Mouse (Mus musculus) cerebellum, adult 2 months (tissue): ENCODE data around the gene Bach1. TPM values are rescaled to one million over a fixed set of nuclear protein-coding genes. Genes with fewer than 3 reads are reported as not detected.
A peak's percentile ranks its signal among the peaks of the same experiment; 100 is the strongest.

ENCODE experiments used
- DNase-seq, 2 experiments: peaks; one replicate each; pipeline ENCODE4 v3.0.0; 2021
- H3K27ac ChIP-seq: fragments of 200-500 bp; 2 replicates; pipeline ENCODE4 v1.5.1; 2012; ENCODE audit warnings: low read length, control low read depth, inconsistent platforms; ENCODE audit not compliant: insufficient read depth
- H3K27me3 ChIP-seq: fragments of 200-500 bp; 2 replicates; pipeline ENCODE4 v1.6.1; 2012; ENCODE audit warnings: inconsistent platforms, mild to moderate bottlenecking, low read length, moderate library complexity; ENCODE audit not compliant: control insufficient read depth, insufficient read depth
- H3K4me1 ChIP-seq: fragments of 200-500 bp; 2 replicates; pipeline ENCODE4 v1.6.1; 2011; ENCODE audit warnings: low read length; ENCODE audit not compliant: control insufficient read depth, insufficient read depth
- H3K4me3 ChIP-seq: fragments of 200-500 bp; replicated peaks from 2 replicates; pipeline ENCODE3; 2011; ENCODE audit warnings: mild to moderate bottlenecking, low read depth, low read length, control low read depth; ENCODE audit not compliant: insufficient read depth
- CTCF ChIP-seq: fragments of 200-500 bp; IDR thresholded peaks from 2 replicates; pipeline ENCODE4 v1.5.1; 2011; ENCODE audit warnings: low read depth, mild to moderate bottlenecking, control low read depth, low read length, moderate library complexity, borderline replicate concordance; ENCODE audit not compliant: insufficient read depth
- POLR2A ChIP-seq: fragments of 200-500 bp; IDR thresholded peaks from 2 replicates; pipeline ENCODE4 v1.6.1; 2011; ENCODE audit warnings: low read length, control low read depth, borderline replicate concordance; ENCODE audit not compliant: insufficient read depth
- WGBS: fragments of 180-500 bp; shearing (Covaris S2); methylation state at CpG from one replicate; pipeline ENCODE4 v1.1.7; 2018; 5-methylcytosine and 5-hydroxymethylcytosine counted together
- polyA plus RNA-seq: library from polyadenylated mRNA; depleted of rRNA; stranded (reverse); fragments of >200 nt; gene quantifications from 2 replicates; pipeline ENCODE4 v1.2.3, GENCODE M21; 2012

The Bach1 gene
- polyA plus RNA-seq, 1 experiment, result 8.5 TPM

- Histone ChIP-seq H3K4me3 (no peak overlapping the region), H3K4me1 (peaks cover 7% of the 10 kb centered on the region), H3K27me3 (no peaks in the 10 kb centered on the region), H3K27ac (no peak overlapping the region)
- 34% methylated on average over 16 of the region's 16 CpGs for WGBS
- TF ChIP-seq CTCF (no peak), POLR2A (no peak)
- peak; percentile 24 to 30 for DNase-seq
Measured at GRCm38 (mm10) chr16:87697707-87698365, 909 bp upstream of the Bach1 start.

- H3K4me1 ChIP-seq, result peaks cover 7% of the 10 kb centered on the region
- TF ChIP-seq CTCF (no peak), POLR2A (no peak)
- no peaks in the 10 kb centered on the region for H3K27me3 ChIP-seq
- under 1% methylated on average over 20 of the region's 20 CpGs for WGBS
- DNase-seq, result no peak
- 0 out of 2 replicates have a peak overlapping the region, but pooled peaks have one; percentile 25 for H3K27ac ChIP-seq
- H3K4me3 ChIP-seq, result peak overlapping the region; percentile 99
Measured at GRCm38 (mm10) chr16:87699306-87699692, 554 bp downstream of the Bach1 start.

- H3K27ac ChIP-seq, result no peak overlapping the region; the same call in 1 of the 2 replicates
- WGBS, result 2% methylated on average over 20 of the region's 20 CpGs
- peak overlapping the region; percentile 99 for H3K4me3 ChIP-seq
- H3K4me1 ChIP-seq, result peaks cover 7% of the 10 kb centered on the region
- peak; percentile 29 to 37 for DNase-seq
- no peak for TF ChIP-seq CTCF
- no peak for TF ChIP-seq POLR2A
- H3K27me3 ChIP-seq, result no peaks in the 10 kb centered on the region
Measured at GRCm38 (mm10) chr16:87699693-87700394, 1.1 kb downstream of the Bach1 start.

GRCm38 (mm10) chr16:87700395-87700765 is 1.6 kb downstream of the Bach1 start:
- peaks cover 8% of the 10 kb centered on the region for H3K4me1 ChIP-seq
- H3K27ac ChIP-seq, result no peak overlapping the region; the same call in 1 of the 2 replicates
- TF ChIP-seq CTCF (no peak), POLR2A (no peak)
- no peaks in the 10 kb centered on the region for H3K27me3 ChIP-seq
- peak overlapping the region; percentile 99 for H3K4me3 ChIP-seq
- no peak for DNase-seq
- WGBS, result 50% methylated on average over 3 of the region's 3 CpGs

- H3K4me1 ChIP-seq, result peaks cover 14% of the 10 kb centered on the region
- WGBS, result 100% methylated on average over 2 of the region's 2 CpGs
- no peak for TF ChIP-seq POLR2A
- no peak for TF ChIP-seq CTCF
Measured at GRCm38 (mm10) chr16:87701891-87702290, 3.1 kb downstream of the Bach1 start.

GRCm38 (mm10) chr16:87702881-87703280 is 4.1 kb downstream of the Bach1 start:
- Histone ChIP-seq H3K4me1 (peaks cover 14% of the 10 kb centered on the region), H3K27ac (no peak overlapping the region), H3K27me3 (no peaks in the 10 kb centered on the region), H3K4me3 (no peak overlapping the region)
- 85% methylated on average over 5 of the region's 5 CpGs for WGBS
- DNase-seq, result no peak
- TF ChIP-seq POLR2A (no peak), CTCF (no peak)

More at GRCm38 (mm10) chr16:87701891-87702290, 3.1 kb downstream of the Bach1 start:
- Histone ChIP-seq H3K27ac (no peak overlapping the region), H3K4me3 (no peak overlapping the region), H3K27me3 (no peaks in the 10 kb centered on the region)
- DNase-seq, result no peak

- TF ChIP-seq CTCF (no peak), POLR2A (no peak)
- no peaks in the 10 kb centered on the region for H3K27me3 ChIP-seq
- no peak overlapping the region for H3K4me3 ChIP-seq
- H3K27ac ChIP-seq, result no peak overlapping the region
- 83% methylated on average over 5 of the region's 5 CpGs for WGBS
- DNase-seq, result no peak
- peaks cover 14% of the 10 kb centered on the region for H3K4me1 ChIP-seq
Measured at GRCm38 (mm10) chr16:87704225-87704624, 5.5 kb downstream of the Bach1 start.

- Histone ChIP-seq H3K4me1 (peaks cover 7% of the 10 kb centered on the region), H3K27me3 (no peaks in the 10 kb centered on the region), H3K27ac (no peak overlapping the region), H3K4me3 (no peak overlapping the region)
- no peak for DNase-seq
- WGBS, result 57% methylated on average over 19 of the region's 19 CpGs
- TF ChIP-seq CTCF, result no peak
- TF ChIP-seq POLR2A, result no peak
Measured at GRCm38 (mm10) chr16:87705892-87706589, 7.3 kb downstream of the Bach1 start.
